Mouse (Mus musculus): Measurements from ENCODE around the gene Cracr2b. TPM values are rescaled to one million over a fixed set of nuclear protein-coding genes. Genes with fewer than 3 reads are reported as not detected.

The Cracr2b gene
- polyA plus RNA-seq, 1 experiment from 2014 or later, result 4.3 TPM

Other genes with a start within 250 kb of the Cracr2b start
- gene Lmntd2, start 247.0 kb upstream of the Cracr2b start, polyA plus RNA-seq (2016; fragmentation: Nextera tagmentation; extraction: Ambion mirVana), result 3.3 and 3.7 TPM in 2 replicates
- gene Rassf7, start 245.2 kb upstream of the Cracr2b start, polyA plus RNA-seq (2016; fragmentation: Nextera tagmentation; extraction: Ambion mirVana), result 35.4 and 38.5 TPM in 2 replicates
- gene Phrf1, start 232.3 kb upstream of the Cracr2b start, polyA plus RNA-seq (2016; fragmentation: Nextera tagmentation; extraction: Ambion mirVana), result 106 and 107 TPM in 2 replicates
- 0.69 and 0.83 TPM in 2 replicates for gene Irf7, start 194.6 kb upstream of the Cracr2b start, polyA plus RNA-seq (2016; fragmentation: Nextera tagmentation; extraction: Ambion mirVana)
- not detected in 2 replicates for gene Cdhr5, start 184.3 kb upstream of the Cracr2b start, polyA plus RNA-seq (2016; fragmentation: Nextera tagmentation; extraction: Ambion mirVana)
- 0.70 TPM in 1 of 2 replicates, not detected in the other for gene Sct, start 182.0 kb upstream of the Cracr2b start, polyA plus RNA-seq (2016; fragmentation: Nextera tagmentation; extraction: Ambion mirVana)
- gene Drd4, start 169.1 kb upstream of the Cracr2b start, polyA plus RNA-seq (2016; fragmentation: Nextera tagmentation; extraction: Ambion mirVana), result 0.38 and 0.60 TPM in 2 replicates
- gene Deaf1, start 133.4 kb upstream of the Cracr2b start, polyA plus RNA-seq (2016; fragmentation: Nextera tagmentation; extraction: Ambion mirVana), result 74.0 and 78.4 TPM in 2 replicates
- gene Tmem80, start 133.4 kb upstream of the Cracr2b start, polyA plus RNA-seq (2016; fragmentation: Nextera tagmentation; extraction: Ambion mirVana), result 59.9 and 63.6 TPM in 2 replicates
- gene Eps8l2, start 122.2 kb upstream of the Cracr2b start, polyA plus RNA-seq (2016; fragmentation: Nextera tagmentation; extraction: Ambion mirVana), result 1.2 and 1.7 TPM in 2 replicates
- gene Taldo1, start 68.9 kb upstream of the Cracr2b start, polyA plus RNA-seq (2016; fragmentation: Nextera tagmentation; extraction: Ambion mirVana), result 397 and 407 TPM in 2 replicates
- 47.0 and 50.0 TPM in 2 replicates for gene Gatd1, start 47.0 kb upstream of the Cracr2b start, polyA plus RNA-seq (2016; fragmentation: Nextera tagmentation; extraction: Ambion mirVana)
- 20.5 and 22.5 TPM in 2 replicates for gene Cend1, start 31.6 kb upstream of the Cracr2b start, polyA plus RNA-seq (2016; fragmentation: Nextera tagmentation; extraction: Ambion mirVana)
- 57.4 and 60.9 TPM in 2 replicates for gene Slc25a22, start 23.2 kb upstream of the Cracr2b start, polyA plus RNA-seq (2016; fragmentation: Nextera tagmentation; extraction: Ambion mirVana)
- 16.9 and 18.8 TPM in 2 replicates for gene Pidd1, start 17.1 kb upstream of the Cracr2b start, polyA plus RNA-seq (2016; fragmentation: Nextera tagmentation; extraction: Ambion mirVana)
- 950 and 986 TPM in 2 replicates for gene Rplp2, start 13.7 kb upstream of the Cracr2b start, polyA plus RNA-seq (2016; fragmentation: Nextera tagmentation; extraction: Ambion mirVana)
- 16.2 and 18.3 TPM in 2 replicates for gene Pnpla2, start 5.9 kb upstream of the Cracr2b start, polyA plus RNA-seq (2016; fragmentation: Nextera tagmentation; extraction: Ambion mirVana)
- 13.9 and 18.2 TPM in 2 replicates for gene Cd151, start 6.3 kb downstream of the Cracr2b start, polyA plus RNA-seq (2016; fragmentation: Nextera tagmentation; extraction: Ambion mirVana)
- 69.8 and 78.4 TPM in 2 replicates for gene Polr2l, start 14.0 kb downstream of the Cracr2b start, polyA plus RNA-seq (2016; fragmentation: Nextera tagmentation; extraction: Ambion mirVana)
- gene Tspan4, start 14.1 kb downstream of the Cracr2b start, polyA plus RNA-seq (2016; fragmentation: Nextera tagmentation; extraction: Ambion mirVana), result 18.8 and 24.2 TPM in 2 replicates
- 24.0 and 24.2 TPM in 2 replicates for gene Chid1, start 78.8 kb downstream of the Cracr2b start, polyA plus RNA-seq (2016; fragmentation: Nextera tagmentation; extraction: Ambion mirVana)
- gene Ap2a2, start 101.1 kb downstream of the Cracr2b start, polyA plus RNA-seq (2016; fragmentation: Nextera tagmentation; extraction: Ambion mirVana), result 106 and 112 TPM in 2 replicates
- 0.14 and 0.19 TPM in 2 replicates for gene Muc6, start 194.2 kb downstream of the Cracr2b start, polyA plus RNA-seq (2016; fragmentation: Nextera tagmentation; extraction: Ambion mirVana)
- gene Muc2, start 229.2 kb downstream of the Cracr2b start, polyA plus RNA-seq (2016; fragmentation: Nextera tagmentation; extraction: Ambion mirVana), result 0.19 and 0.24 TPM in 2 replicates

Data from forebrain, embryonic 12.5 days (tissue).